Comparison of ENCODE assay signal across 9 mouse cellular contexts in genomic region chr17:34304751-34305150, GRCm38 (mm10). TPM values are rescaled to one million over a fixed set of nuclear protein-coding genes. Genes with fewer than 3 reads are reported as not detected.
DNase-seq lines count a peak whose midpoint lies in the region; ATAC-seq and TF ChIP-seq lines count a peak whose summit lies in the region.
"Had no signal": no experiment of that assay in that cellular context is flagged by ENCODE, and none has a peak within 500 bp of the region (broad histone marks: within the 10 kb centered on the region; RNA-seq: fewer than 3 reads in every experiment).

No protein-coding gene starts in this region.

- no peak for TF ChIP-seq CTCF in hindbrain, postnatal 0 days (IDR thresholded peaks at IDR 0.05; ENCODE audit: low read depth)

- no peaks in the 10 kb centered on the region for H3K9me3 ChIP-seq in liver, embryonic 13.5 days (replicated peaks)
- no peaks in the 10 kb centered on the region for H3K9me3 ChIP-seq in liver, embryonic 12.5 days (replicated peaks)
- no peaks in the 10 kb centered on the region for H3K9me3 ChIP-seq in hindbrain, postnatal 0 days (ENCODE audit: low read length)

- no peak for ATAC-seq in liver, embryonic 13.5 days (ENCODE audit: low read depth)
- ATAC-seq in liver, embryonic 12.5 days: no peak
- ATAC-seq in hindbrain, postnatal 0 days: peak; percentile 71; the same call in 1 of the 2 replicates
- peak; percentile 52 for ATAC-seq in neutrophil, adult 5-6 weeks (ENCODE audit: extremely low read depth, insufficient number of reproducible peaks, low FRiP score, poor library complexity, severe bottlenecking)
- no peak for ATAC-seq in erythroid progenitor cell, adult 5-6 weeks (replicated peaks; ENCODE audit: low FRiP score, poor library complexity, severe bottlenecking)

- no peak overlapping the region for H3K9ac ChIP-seq in liver, embryonic 13.5 days
- no peak overlapping the region for H3K9ac ChIP-seq in liver, embryonic 12.5 days
- no peak overlapping the region for H3K9ac ChIP-seq in hindbrain, postnatal 0 days (replicated peaks; ENCODE audit: low read length)

- H3K4me1 ChIP-seq in liver, embryonic 13.5 days (replicated peaks): no peaks in the 10 kb centered on the region
- H3K4me1 ChIP-seq in liver, embryonic 12.5 days: peaks cover 3% of the 10 kb centered on the region; the same call in 1 of the 2 replicates
- H3K4me1 ChIP-seq in hindbrain, postnatal 0 days (ENCODE audit: insufficient read depth, low read length): peaks cover 4% of the 10 kb centered on the region; the same call in 1 of the 2 replicates

- H3K4me2 ChIP-seq in liver, embryonic 13.5 days: no peak overlapping the region
- no peak overlapping the region for H3K4me2 ChIP-seq in liver, embryonic 12.5 days
- H3K4me2 ChIP-seq in hindbrain, postnatal 0 days (ENCODE audit: low read depth, low read length): no peak overlapping the region

- no peak overlapping the region for H3K4me3 ChIP-seq in liver, embryonic 13.5 days (replicated peaks)
- no peak overlapping the region for H3K4me3 ChIP-seq in liver, embryonic 12.5 days
- H3K4me3 ChIP-seq in hindbrain, postnatal 0 days (ENCODE audit: low read length): no peak overlapping the region
- H3K4me3 ChIP-seq: megakaryocyte, embryonic 14.5 days had no signal

- peak; percentile 10 for DNase-seq in liver, embryonic 13.5 days
- DNase-seq in T-cell, adult 2 months (ENCODE audit: low spot score): peak; percentile 76
- DNase-seq in embryo, embryonic 11 days: peak; percentile 56
- DNase-seq in hindbrain, postnatal 0 days (ENCODE audit: low spot score): peak; percentile 82
- peak; percentile 59 to 67 for DNase-seq in left cerebral cortex, adult 18-20 months (ENCODE audit: low spot score in 2 of 2)

- peaks cover 7% of the 10 kb centered on the region; the same call in 1 of the 2 replicates for H3K27me3 ChIP-seq in liver, embryonic 13.5 days
- peaks cover 17% of the 10 kb centered on the region; the same call in 1 of the 2 replicates for H3K27me3 ChIP-seq in liver, embryonic 12.5 days (replicated peaks)
- H3K27me3 ChIP-seq in hindbrain, postnatal 0 days (ENCODE audit: insufficient read depth, low read length): no peaks in the 10 kb centered on the region

- H3K36me3 ChIP-seq in liver, embryonic 13.5 days: no peaks in the 10 kb centered on the region
- H3K36me3 ChIP-seq in liver, embryonic 12.5 days: no peaks in the 10 kb centered on the region
- no peaks in the 10 kb centered on the region for H3K36me3 ChIP-seq in hindbrain, postnatal 0 days (ENCODE audit: insufficient read depth, low read length)

- H3K27ac ChIP-seq in liver, embryonic 13.5 days: no peak overlapping the region
- no peak overlapping the region for H3K27ac ChIP-seq in liver, embryonic 12.5 days
- no peak overlapping the region for H3K27ac ChIP-seq in hindbrain, postnatal 0 days

- 17% methylated on average over 4 of the region's 4 CpGs for WGBS in liver, embryonic 13.5 days (ENCODE audit: insufficient replicate concordance)
- WGBS in liver, embryonic 12.5 days (ENCODE audit: insufficient replicate concordance): 18% methylated on average over 4 of the region's 4 CpGs
- WGBS in hindbrain, postnatal 0 days: 21% methylated on average over 4 of the region's 4 CpGs

RNA-seq across cellular contexts. Expression of gene H2-Eb1, which starts 0.9 kb away (rescaled TPM):
- 0.81 and 0.88 TPM in 2 replicates for polyA plus RNA-seq in liver, embryonic 13.5 days (2015; fragmentation: Nextera tagmentation; extraction: Ambion mirVana)
- polyA plus RNA-seq in liver, embryonic 12.5 days (2016; fragmentation: Nextera tagmentation; extraction: Ambion mirVana): 0.15 and 0.37 TPM in 2 replicates
- total RNA-seq in hindbrain, postnatal 0 days (2014; rRNA removed): 0.52 and 0.93 TPM in 2 replicates
- polyA plus RNA-seq in hindbrain, postnatal 0 days (2015; fragmentation: Nextera tagmentation; extraction: Ambion mirVana): 4.1 and 5.3 TPM in 2 replicates
- 1 to 10 TPM; 4.0 to 6.0 TPM for total RNA-seq in left cerebral cortex, adult 18-20 months (2021)
- 2,076 and 2,332 TPM in 2 replicates for total RNA-seq in neutrophil, adult 5-6 weeks (2017)
- total RNA-seq in erythroid progenitor cell, adult 5-6 weeks (2015; ENCODE audit: low replicate concordance): 7.2 and 8.4 TPM in 2 replicates
- total RNA-seq in erythroid progenitor cell, adult 5-6 weeks (2017; ENCODE audit: low replicate concordance): 28.5 and 80.5 TPM in 2 replicates

RNA-seq across cellular contexts. Expression of gene H2-Aa, which starts 17.1 kb away (rescaled TPM):
- 0.96 TPM in 2 replicates for polyA plus RNA-seq in liver, embryonic 13.5 days (2015; fragmentation: Nextera tagmentation; extraction: Ambion mirVana)
- polyA plus RNA-seq in liver, embryonic 12.5 days (2016; fragmentation: Nextera tagmentation; extraction: Ambion mirVana): 0.11 TPM in 1 of 2 replicates, not detected in the other
- 1.0 and 1.3 TPM in 2 replicates for total RNA-seq in hindbrain, postnatal 0 days (2014; rRNA removed)
- polyA plus RNA-seq in hindbrain, postnatal 0 days (2015; fragmentation: Nextera tagmentation; extraction: Ambion mirVana): 0.95 and 1.4 TPM in 2 replicates
- total RNA-seq in left cerebral cortex, adult 18-20 months (2021): 1 to 10 TPM; 4.5 to 5.9 TPM
- 2,237 and 2,269 TPM in 2 replicates for total RNA-seq in neutrophil, adult 5-6 weeks (2017)
- 84.7 and 90.8 TPM in 2 replicates for total RNA-seq in erythroid progenitor cell, adult 5-6 weeks (2015; ENCODE audit: low replicate concordance)
- 26.8 and 27.5 TPM in 2 replicates for total RNA-seq in erythroid progenitor cell, adult 5-6 weeks (2017; ENCODE audit: low replicate concordance)

RNA-seq across cellular contexts. Expression of gene H2-Eb2, which starts 20.7 kb away (rescaled TPM):
- polyA plus RNA-seq in liver, embryonic 13.5 days (2015; fragmentation: Nextera tagmentation; extraction: Ambion mirVana): not detected in 2 replicates
- not detected in 2 replicates for polyA plus RNA-seq in liver, embryonic 12.5 days (2016; fragmentation: Nextera tagmentation; extraction: Ambion mirVana)
- 0.05 and 0.07 TPM in 2 replicates for total RNA-seq in hindbrain, postnatal 0 days (2014; rRNA removed)
- 0.10 and 0.20 TPM in 2 replicates for polyA plus RNA-seq in hindbrain, postnatal 0 days (2015; fragmentation: Nextera tagmentation; extraction: Ambion mirVana)
- total RNA-seq in left cerebral cortex, adult 18-20 months (2021): not detected
- 52.6 and 54.0 TPM in 2 replicates for total RNA-seq in neutrophil, adult 5-6 weeks (2017)
- not detected in 2 replicates for total RNA-seq in erythroid progenitor cell, adult 5-6 weeks (2015; ENCODE audit: low replicate concordance)
- not detected in 2 replicates for total RNA-seq in erythroid progenitor cell, adult 5-6 weeks (2017; ENCODE audit: low replicate concordance)

RNA-seq across cellular contexts. Expression of gene H2-Ab1, which starts 47.3 kb away (rescaled TPM):
- polyA plus RNA-seq in liver, embryonic 13.5 days (2015; fragmentation: Nextera tagmentation; extraction: Ambion mirVana): 2.2 and 2.3 TPM in 2 replicates
- polyA plus RNA-seq in liver, embryonic 12.5 days (2016; fragmentation: Nextera tagmentation; extraction: Ambion mirVana): 2.9 and 3.1 TPM in 2 replicates
- 1.1 and 3.5 TPM in 2 replicates for total RNA-seq in hindbrain, postnatal 0 days (2014; rRNA removed)
- polyA plus RNA-seq in hindbrain, postnatal 0 days (2015; fragmentation: Nextera tagmentation; extraction: Ambion mirVana): 2.9 and 3.1 TPM in 2 replicates
- 1 to 10 TPM; 3.2 to 5.2 TPM for total RNA-seq in left cerebral cortex, adult 18-20 months (2021)
- total RNA-seq in neutrophil, adult 5-6 weeks (2017): 2,894 and 2,999 TPM in 2 replicates
- 31.9 and 96.6 TPM in 2 replicates for total RNA-seq in erythroid progenitor cell, adult 5-6 weeks (2015; ENCODE audit: low replicate concordance)
- 43.0 and 50.2 TPM in 2 replicates for total RNA-seq in erythroid progenitor cell, adult 5-6 weeks (2017; ENCODE audit: low replicate concordance)

RNA-seq across cellular contexts. Expression of gene Btnl2, which starts 49.9 kb away (rescaled TPM):
- polyA plus RNA-seq in liver, embryonic 13.5 days (2015; fragmentation: Nextera tagmentation; extraction: Ambion mirVana): 0.05 TPM in 1 of 2 replicates, not detected in the other
- polyA plus RNA-seq in liver, embryonic 12.5 days (2016; fragmentation: Nextera tagmentation; extraction: Ambion mirVana): 0.07 TPM in 1 of 2 replicates, not detected in the other
- not detected in 2 replicates for total RNA-seq in hindbrain, postnatal 0 days (2014; rRNA removed)
- polyA plus RNA-seq in hindbrain, postnatal 0 days (2015; fragmentation: Nextera tagmentation; extraction: Ambion mirVana): 0.08 TPM in 1 of 2 replicates, not detected in the other
- total RNA-seq in left cerebral cortex, adult 18-20 months (2021): under 1 TPM; 0.63 to 0.68 TPM
- total RNA-seq in neutrophil, adult 5-6 weeks (2017): 10.9 and 11.9 TPM in 2 replicates
- total RNA-seq in erythroid progenitor cell, adult 5-6 weeks (2015; ENCODE audit: low replicate concordance): not detected in 2 replicates
- not detected in 2 replicates for total RNA-seq in erythroid progenitor cell, adult 5-6 weeks (2017; ENCODE audit: low replicate concordance)

Comparison
In these comparisons a context has a peak if more than half of its experiments do, and no peak if none do; other contexts are left out.
1. ATAC-seq: peak in hindbrain, postnatal 0 days (single experiment) and neutrophil, adult 5-6 weeks (single experiment); none in liver, embryonic 13.5 days (single experiment), liver, embryonic 12.5 days (single experiment) and erythroid progenitor cell, adult 5-6 weeks (single experiment).
2. DNase-seq: peak in every context shown above with its lines; median percentile 82 in hindbrain, postnatal 0 days; 76 in T-cell, adult 2 months; 63 in left cerebral cortex, adult 18-20 months; 56 in embryo, embryonic 11 days; 10 in liver, embryonic 13.5 days.
3. RNA of gene H2-Eb1, which starts 0.9 kb away (total RNA-seq): 2,076 to 2,332 TPM in neutrophil, adult 5-6 weeks; 7.2 to 80.5 TPM in erythroid progenitor cell, adult 5-6 weeks, 4.0 to 6.0 TPM in left cerebral cortex, adult 18-20 months and 0.52 to 0.93 TPM in hindbrain, postnatal 0 days; every median in the first group is over 10 times any median in the second.
4. RNA of gene H2-Aa, which starts 17.1 kb away (total RNA-seq): 2,237 to 2,269 TPM in neutrophil, adult 5-6 weeks; 26.8 to 90.8 TPM in erythroid progenitor cell, adult 5-6 weeks, 4.5 to 5.9 TPM in left cerebral cortex, adult 18-20 months and 1.0 to 1.3 TPM in hindbrain, postnatal 0 days; every median in the first group is over 10 times any median in the second.
5. RNA of gene H2-Eb2, which starts 20.7 kb away (total RNA-seq): 52.6 to 54.0 TPM in neutrophil, adult 5-6 weeks; 0.05 to 0.07 TPM in hindbrain, postnatal 0 days, not detected in left cerebral cortex, adult 18-20 months and not detected in erythroid progenitor cell, adult 5-6 weeks; every median in the first group is over 10 times any median in the second.